Mouse (Mus musculus) CH12.LX (cell line): ENCODE measurements around the gene Lmx1a.

Experiments used
- CTCF ChIP-seq, 2 experiments: IDR thresholded peaks in 1 of 2; conservative IDR thresholded peaks in 1 of 2; 2 replicates each; pipeline ENCODE4 v1.5.1; 2011 to 2012; ENCODE audit warnings: low read depth in 2 of 2, low read length in 2 of 2, improper control_type of control experiment in 1 of 2, inconsistent platforms in 1 of 2, mild to moderate bottlenecking in 1 of 2, moderate library complexity in 1 of 2
- POLR2A ChIP-seq: IDR thresholded peaks from 2 replicates; pipeline ENCODE4 v1.6.1; 2011; ENCODE audit warnings: low read depth, mild to moderate bottlenecking, improper control_type of control experiment, low read length

DNA sequence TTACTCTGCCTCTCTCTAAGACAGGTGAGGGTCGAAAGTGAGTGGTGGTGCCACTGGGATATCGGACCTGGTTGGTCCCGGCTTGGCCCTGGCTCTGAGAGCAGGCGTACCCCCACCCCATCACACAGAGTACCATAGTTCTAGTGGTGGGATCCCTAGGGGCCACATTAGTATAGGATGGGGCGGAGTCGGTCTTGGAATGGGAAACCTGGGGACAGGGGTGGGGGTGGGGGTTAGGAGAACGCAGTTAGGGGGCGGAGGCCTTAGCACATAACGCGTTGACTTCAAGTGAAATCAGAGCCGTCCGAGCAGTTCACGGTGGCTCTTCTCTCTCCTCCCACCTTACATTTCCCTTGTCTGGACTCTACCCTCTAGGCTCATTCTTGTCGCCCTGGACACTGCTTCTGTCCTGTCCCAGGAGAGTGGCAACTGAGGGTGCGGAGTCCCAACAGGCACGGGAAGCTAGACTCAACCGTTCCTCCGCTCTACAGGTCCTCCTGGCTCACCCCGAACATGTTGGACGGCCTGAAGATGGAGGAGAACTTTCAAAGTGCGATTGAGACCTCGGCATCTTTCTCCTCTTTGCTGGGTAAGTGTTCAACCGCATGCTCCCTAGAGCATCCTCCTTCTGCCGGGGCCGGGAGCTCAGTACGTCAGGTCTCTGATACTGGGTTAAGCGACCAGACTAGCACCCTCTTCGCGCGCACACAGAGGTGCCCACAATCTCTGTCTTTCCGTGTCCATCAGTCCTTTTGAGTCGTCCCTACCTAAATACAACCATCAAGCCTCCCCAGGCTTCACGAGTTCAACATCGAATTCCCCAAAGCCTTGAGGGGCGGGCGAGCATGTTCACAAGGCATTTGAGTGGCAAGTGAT is 463 bp downstream of the Lmx1a start:
- TF ChIP-seq CTCF (conservative IDR thresholded peaks at IDR 0.05 in 1 of 2, IDR thresholded peaks at IDR 0.05 in 1 of 2; ENCODE audit: low read depth in 2 of 2, low read length in 2 of 2): no peak
- no peak for TF ChIP-seq POLR2A
